Mouse (Mus musculus) right cerebral cortex, adult 18-20 months (tissue): Measurements from ENCODE around the gene Atad1.
A peak's percentile ranks its signal among the peaks of the same experiment; 100 is the strongest.
"Not testable (repeated sequence)": the region's sequence is repeated elsewhere in the genome, so short reads cannot be mapped to it uniquely, and the experiment has no call there.

ENCODE experiments used
- DNase-seq: peaks from one replicate; pipeline ENCODE4 v3.0.0; 2022; ENCODE audit warnings: mixed read lengths

Gene Atad1

DNA sequence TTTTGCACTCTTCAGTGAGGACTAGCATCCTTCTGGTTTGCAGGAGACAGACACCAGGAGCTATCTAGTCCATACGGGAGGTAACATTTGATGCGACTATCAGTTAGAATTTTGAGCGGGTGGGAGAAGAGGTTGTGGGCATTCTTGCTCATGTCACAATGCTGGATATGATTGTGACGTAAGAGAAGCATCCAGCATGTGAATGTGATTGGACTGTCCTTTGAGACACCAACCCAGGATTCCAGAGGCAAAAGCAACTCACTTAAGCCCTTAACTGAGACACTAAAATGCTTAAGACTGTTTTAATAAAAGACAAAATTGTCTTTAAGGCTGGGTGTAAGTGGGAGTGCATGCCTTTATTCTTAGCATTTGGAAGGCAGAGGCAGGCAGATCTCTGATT, at the start of gene Atad1:
Gene Atad1 (minus strand): TSS at position 101 of the 400 bp plus-strand sequence.
- DNase-seq, result no peak

DNA sequence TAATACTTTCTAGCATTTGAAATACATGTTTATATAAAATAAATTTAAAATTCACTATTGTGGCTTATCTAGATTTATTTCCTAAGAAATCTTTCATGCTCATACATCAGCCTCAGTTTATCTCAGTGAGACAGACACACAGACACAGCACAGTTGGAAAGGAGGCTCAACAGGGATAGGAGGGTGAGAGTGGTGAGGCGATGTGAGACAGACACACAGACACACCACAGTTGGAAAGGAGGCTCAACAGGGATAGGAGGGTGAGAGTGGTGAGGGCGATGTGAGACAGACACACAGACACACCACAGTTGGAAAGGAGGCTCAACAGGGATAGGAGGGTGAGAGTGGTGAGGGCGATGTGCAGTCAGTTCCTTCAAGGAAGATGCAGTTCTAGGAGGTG, 48.4 kb upstream of the Atad1 start:
- DNase-seq, result not testable (repeated sequence)

DNA sequence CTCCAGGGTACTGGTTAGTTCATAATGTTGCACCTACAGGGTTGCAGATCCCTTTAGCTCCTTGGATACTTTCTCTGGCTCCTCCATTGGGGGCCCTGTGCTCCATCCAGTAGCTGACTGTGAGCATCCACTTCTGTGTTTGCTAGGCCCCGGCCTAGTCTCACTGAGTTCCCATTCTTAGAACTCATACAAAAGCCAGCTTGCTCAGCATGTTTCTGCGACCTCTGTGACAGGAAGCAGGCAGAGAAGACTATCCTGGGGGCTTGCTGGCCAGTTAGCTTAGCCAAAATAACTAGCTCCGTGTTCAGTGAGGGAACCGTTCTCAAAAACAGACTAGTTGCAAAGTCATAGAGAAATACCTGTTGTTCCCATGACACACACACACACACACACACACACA, 47.8 kb upstream of the Atad1 start:
- DNase-seq, result not testable (repeated sequence)

DNA sequence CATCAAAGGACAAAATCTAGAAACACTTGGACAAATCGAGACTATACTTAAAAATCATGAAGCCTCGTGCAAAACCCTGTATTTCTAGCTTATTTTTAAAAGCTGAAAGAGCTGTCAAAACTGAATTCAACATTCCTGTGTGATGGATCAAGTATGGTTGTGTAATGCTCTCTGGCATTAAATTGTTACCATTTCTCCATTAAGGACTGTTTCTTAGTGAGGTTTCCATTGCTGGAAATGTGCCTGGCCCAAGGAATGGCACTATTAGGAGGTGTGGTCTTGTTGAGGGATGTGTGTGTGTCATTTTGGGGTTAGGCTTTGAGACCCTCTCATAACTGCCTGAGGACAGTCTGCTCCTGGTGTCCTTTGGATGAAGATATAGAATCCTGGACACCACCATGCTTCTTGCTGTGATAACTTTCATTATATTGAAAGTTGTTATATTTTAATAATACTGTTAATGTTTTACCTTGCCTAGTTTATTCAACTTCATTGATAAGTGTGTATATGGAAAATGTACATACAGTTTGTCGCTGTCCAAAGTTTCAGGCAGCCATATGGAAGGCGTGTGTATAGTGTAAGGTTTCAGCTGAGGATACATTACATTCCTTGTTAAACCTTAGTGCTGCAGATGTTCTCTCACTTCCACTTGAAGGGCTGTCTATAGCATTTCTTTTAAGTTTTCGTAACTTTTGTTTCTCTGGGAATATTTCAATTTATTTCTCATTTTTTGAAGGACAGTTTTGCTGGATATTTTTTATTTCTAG, 41.9 kb upstream of the Atad1 start:
- DNase-seq, result no peak

DNA sequence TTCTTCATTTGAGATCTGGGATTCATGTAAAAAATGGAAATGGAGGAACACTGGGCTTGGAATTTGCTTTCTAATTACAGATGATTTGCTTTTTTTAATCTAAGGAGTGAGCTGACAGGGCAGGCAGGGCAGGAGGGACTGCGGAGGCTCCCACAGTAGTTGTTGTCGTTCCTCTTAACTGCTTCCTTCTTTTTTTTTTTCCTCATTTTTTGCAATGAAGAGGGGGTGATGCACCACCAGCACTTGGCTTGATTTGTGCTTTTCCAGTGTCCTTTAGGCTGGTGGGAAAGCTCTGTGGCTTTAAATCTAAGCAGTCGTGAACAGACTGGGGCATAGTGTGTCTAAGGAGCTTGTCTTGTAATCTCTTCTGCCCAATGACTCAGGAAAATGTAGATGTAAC, 39.5 kb upstream of the Atad1 start:
- DNase-seq, result no peak

DNA sequence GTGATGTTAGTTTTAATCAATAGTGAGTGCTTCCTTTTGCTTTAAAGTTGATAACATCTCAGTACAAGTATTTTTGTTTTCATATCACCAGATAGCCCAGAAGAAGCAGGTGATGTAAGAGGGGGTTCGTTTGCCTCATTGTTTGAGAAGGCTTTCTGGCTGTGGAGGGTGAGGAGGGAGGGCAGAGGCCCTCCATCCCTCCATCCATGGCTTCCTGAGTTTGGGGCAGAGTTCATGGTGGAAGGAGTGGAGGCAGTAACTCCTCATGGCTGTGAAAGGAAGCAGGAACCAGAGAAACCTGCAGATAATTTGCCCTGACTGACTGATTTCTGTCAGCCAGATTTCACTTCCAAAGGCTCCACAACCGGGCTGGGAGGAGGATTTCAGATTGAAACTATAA, 38.8 kb upstream of the Atad1 start:
- DNase-seq, result no peak

DNA sequence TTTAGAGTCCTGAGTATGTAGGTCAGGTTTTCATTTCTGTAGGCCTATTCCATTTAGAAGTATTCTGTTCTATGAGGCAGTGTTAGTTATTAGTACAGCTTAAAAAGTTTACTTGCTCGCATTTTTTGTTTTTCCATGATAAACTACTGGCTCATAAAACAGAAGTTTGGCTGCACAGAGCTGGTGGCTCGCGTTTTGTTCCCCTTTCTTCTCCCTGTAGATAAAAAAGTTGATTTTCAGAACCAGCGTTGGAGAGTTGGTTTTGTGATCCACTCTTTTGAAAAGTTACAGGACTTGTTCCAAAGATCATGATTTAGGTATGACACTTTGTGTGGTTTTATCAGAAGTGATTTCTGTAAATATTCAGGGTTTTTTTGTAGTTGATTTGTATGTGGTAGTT, 22.9 kb upstream of the Atad1 start:
- DNase-seq, result no peak

DNA sequence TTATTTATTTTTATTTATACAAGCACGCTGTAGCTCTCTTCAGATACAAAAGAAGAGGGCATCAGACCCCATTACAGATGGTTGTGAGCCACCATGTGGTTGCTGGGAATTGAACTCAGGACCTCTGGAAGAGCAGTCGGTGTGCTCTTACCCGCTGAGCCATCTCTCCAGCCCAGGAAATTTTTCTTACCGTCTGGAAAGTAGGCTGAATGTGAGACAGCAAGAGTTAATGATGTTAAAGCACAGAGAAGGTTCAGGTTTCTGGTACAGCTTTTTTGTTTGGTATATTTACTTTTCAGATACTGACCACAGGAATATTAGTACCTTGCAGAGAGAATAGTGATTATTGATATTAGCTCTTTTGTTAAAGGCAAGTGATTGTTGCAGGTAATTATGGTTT, 21.6 kb upstream of the Atad1 start:
- no peak for DNase-seq

DNA sequence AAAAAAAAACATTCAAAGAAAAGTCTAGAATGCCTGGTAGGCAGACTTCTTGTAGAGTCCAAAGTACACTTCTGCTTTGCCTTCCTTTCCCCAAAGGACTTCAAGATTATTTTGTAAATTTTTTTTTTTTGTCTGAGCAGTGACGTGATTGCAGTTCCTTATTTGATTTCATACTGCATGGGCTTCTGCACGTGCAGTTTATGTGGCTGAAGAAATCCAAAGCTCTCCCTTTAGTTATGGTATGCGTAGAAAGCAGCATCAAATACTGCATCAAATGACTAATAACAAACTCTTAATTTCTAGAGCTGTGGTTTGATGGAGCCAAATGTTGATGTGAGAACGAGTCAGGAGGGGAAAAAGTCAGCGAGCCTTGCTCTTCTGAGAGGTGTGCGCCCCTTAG, 20.9 kb upstream of the Atad1 start:
- DNase-seq, result no peak

DNA sequence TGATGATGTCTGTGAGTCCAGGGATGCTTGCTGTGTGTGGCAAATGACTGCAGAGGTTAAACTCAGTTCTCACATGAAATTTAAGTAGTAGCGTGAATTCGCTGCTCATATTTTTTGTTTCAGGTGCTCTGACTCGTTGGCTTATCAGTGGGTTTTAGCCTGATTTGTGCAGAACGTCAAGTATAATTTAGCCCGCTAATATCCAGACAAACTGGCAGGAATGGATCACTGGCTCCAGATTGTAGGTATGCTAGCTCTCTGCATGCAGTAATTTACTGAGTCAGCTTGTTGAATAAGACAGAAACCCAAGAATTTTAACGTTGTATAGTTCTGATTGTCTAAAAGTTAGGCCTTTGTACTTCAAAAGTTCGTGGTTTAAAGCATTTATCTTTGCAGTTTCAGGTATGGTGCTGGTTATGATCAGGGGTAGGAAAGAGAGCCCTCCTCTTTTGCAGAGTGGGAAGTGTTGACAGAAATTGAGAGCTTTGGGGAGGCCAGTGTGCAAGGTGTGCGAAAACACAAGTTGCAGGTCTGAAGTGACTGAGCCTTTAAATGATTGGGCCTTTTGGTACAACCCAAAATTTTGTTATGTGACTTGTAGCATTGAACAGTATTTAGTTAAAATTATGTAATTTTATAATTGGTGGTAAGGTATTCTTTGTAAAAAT, 19.9 kb upstream of the Atad1 start:
- DNase-seq, result no peak

DNA sequence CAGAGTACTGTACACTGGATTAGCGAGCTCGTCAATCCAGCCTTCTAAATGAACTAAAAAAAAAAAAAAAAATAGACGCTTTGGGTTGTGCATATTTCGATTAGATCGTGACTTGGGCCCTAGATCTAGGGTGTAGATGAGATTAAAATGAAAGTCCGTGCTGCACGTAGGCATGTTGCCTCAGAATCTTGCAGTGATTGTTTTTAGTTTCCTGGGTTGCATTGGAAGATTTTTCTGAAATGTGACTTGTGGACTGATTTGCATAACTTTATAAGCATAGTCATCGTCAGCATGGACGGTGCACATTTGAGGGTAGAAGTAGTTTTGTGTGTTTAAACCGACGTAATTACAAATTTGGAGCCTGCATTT, 19.2 kb upstream of the Atad1 start:
- DNase-seq, result no peak

DNA sequence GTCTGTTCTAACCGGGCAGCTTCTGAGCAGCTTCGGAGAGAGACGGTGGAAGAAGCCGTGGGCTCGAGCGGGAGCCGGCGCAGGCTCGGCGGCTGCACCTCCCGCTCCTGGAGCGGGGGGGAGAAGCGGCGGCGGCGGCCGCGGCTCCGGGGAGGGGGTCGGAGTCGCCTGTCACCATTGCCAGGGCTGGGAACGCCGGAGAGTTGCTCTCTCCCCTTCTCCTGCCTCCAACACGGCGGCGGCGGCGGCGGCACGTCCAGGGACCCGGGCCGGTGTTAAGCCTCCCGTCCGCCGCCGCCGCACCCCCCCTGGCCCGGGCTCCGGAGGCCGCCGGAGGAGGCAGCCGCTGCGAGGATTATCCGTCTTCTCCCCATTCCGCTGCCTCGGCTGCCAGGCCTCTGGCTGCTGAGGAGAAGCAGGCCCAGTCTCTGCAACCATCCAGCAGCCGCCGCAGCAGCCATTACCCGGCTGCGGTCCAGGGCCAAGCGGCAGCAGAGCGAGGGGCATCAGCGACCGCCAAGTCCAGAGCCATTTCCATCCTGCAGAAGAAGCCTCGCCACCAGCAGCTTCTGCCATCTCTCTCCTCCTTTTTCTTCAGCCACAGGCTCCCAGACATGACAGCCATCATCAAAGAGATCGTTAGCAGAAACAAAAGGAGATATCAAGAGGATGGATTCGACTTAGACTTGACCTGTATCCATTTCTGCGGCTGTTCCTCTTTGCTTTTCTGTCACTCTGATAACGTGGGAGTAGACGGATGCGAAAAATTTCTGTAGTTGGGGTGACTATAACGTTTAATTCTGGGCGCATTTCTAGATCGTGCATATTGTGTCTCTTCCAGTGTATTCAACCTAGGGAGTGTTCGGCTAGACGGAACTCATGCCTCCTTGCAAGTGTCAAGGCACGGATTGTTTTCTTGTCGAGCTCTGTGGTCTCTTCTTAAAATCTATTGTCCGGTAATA, 18.5 kb upstream of the Atad1 start:
- peak; percentile 54 for DNase-seq

DNA sequence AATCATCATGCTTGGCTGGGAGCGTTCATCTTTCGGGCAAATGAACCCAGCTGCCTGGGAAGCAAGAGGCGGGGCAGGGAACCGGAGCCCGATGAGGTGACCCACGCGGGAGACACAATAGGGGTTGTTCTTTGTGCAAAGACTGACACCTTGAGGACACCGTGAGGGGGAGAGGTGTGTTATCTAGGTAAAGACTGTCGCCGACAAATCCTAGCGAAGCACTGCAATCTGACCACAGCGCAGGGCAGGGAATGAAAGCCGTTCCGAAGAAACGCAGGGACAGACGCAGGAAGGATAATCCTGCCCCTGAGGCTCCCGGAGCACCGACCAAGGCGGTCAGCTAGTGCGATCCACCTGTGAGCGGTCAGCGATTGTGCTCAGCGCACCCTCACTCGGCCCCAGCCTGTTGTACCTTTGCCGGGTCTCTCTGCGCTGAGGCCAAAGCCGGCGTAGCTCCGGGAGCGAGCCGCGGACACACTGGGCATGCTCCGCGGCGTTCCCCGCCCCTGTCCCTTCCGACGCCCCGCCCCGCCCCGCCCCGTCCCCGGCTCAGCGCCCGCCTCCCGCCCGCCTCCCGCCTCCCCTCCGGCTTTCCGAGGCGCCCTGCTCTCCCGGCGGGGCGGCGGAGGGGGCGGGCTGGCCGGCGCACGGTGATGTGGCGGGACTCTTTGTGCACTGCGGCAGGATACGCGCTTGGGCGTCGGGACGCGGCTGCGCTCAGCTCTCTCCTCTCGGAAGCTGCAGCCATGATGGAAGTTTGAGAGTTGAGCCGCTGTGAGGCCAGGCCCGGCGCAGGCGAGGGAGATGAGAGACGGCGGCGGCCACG, 17.5 kb upstream of the Atad1 start, which contains the start of gene Pten:
Gene Pten (plus strand): TSS at position 598 of the 826 bp plus-strand sequence.
- DNase-seq, result peak; percentile 98

DNA sequence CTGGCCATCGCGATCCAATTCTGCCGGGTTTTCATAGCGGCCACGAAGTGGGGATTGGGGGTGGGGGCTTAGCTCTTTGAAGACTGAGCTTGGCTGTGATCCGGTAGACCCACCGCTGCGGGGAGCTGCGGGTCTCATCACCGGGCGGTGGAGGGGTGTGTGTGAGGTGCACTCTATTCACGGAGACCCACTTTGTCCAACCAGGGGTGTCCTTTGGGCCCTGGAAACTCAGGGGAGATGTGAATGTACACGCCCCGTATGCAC, 17.0 kb upstream of the Atad1 start:
- no peak for DNase-seq

DNA sequence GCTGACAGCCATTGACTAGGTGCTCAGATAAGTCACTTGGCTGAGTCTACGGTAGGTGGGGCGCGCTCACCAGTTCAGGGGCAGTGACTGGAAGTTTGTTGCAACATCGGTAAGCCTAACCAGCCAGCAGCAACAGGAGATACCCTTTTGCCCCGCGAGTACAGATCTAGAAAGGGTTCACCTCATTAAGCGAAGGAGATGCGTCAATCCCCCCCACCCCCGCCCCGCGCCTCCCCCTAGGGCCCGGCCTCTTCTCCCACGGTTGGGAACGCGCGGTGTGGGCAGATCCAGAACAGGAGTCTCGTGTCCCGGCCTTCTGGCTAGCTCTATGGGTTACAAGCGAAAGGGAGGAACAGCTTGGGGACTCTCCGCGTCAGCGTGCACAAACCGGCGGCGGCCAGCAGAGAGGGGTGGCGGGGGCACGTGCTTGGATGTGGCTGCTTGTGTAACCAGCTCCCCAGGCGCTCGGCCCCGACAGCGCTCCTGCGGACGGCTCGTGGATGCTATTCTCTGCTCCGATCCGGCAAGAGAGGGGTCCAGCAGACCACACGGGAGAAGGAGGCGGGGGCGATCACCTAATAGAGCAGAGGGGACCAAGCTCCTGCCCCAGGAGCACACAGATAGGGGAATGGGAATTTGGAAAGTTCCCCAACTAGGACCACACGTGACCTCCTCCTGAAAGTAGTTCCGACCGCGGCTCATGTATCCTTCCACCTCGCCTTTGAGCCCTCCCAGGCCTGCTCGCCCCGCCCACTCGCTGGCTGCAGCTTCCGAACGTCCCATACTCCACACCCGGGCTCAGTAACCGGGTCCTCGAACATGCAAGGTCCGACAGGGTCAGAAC, 16.4 kb upstream of the Atad1 start:
- DNase-seq, result peak; percentile 96

DNA sequence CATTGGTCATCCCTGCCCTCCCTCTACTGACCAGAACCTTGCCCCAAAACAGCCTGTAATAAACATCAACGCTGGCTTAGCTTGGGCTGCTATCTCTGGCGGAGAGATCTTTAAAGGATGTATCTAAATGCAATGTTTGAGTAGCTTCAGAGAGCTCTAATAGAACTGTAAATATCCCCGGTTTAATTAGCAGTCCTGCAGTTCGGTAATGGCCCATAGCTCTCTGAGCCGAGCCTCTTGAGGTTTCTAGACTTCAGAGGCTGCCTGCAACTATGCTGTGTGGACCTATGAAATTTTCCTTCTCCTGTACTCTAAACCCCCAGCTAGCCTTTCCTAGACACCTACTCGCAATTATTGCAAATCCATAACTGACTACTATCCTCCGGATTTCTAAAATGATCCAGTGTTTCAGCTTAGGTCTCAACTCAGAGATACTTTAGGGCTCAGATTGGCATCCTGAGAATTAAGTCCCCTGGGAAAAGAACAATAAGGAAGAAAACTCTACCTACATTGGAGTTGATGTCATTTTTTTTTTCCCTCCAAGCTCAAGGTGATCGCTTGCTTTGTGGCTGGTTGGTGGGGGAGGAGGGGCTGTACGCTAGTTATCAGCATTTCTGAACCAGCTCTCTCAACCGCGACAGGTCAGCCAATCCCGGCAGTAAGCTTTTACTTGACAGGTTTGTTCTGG, 15.7 kb upstream of the Atad1 start:
- DNase-seq, result no peak

DNA sequence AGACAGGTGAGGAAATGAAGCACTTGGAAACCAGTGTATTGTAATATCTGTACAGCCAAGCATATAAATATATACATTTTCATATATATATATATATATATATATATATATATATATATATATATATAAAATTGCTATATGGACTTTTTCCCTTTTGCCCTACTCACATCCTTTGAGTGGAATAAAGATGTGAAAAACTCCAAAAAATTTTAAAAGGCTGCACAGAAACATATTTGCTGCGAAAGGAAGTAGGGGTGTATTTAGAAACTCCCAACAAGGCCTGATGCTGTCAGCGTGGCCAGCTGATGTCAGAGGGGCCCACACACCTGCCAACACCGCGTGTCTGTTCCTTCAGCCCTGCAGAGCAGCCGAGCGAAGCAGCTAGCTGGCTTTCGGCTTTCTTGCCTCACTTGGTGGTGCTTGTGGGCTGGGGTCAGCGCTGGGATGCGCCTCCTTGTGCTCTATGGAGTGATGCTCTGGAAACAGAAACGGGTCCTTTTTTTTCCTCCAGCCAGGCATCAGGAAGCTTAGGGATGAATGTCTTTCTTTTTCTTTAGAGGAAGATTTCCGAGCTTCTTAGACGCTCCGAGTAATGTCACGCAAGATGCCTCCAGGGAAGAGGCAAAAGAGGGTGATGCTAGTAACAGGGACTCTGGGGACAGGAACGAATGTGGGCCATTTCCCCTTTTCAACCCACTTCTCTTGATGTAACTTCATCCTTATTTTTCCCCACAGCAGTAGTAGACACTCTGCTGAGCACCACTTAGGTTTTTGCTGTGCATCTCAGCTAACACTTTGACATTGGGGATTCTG, 14.8 kb upstream of the Atad1 start:
- DNase-seq, result no peak

DNA sequence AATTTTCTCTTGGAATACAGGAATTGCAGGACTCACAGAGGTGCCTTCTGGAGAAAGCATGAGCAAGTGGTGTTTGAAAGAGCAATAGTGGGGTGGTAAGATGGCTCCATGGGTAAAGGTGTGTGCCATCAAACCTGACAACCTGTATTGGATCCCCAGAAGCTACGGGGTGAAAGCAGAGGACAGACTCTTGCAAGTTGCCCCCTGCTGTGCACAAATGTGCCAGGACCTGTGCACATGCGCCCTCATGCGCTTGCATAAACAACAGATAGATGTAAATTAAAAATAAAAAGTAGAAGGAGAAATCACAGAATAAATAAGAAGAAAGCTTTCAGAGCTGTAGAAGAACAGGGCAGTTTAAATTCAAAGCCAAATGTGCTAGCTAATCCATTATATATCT, 13.8 kb upstream of the Atad1 start:
- no peak for DNase-seq

DNA sequence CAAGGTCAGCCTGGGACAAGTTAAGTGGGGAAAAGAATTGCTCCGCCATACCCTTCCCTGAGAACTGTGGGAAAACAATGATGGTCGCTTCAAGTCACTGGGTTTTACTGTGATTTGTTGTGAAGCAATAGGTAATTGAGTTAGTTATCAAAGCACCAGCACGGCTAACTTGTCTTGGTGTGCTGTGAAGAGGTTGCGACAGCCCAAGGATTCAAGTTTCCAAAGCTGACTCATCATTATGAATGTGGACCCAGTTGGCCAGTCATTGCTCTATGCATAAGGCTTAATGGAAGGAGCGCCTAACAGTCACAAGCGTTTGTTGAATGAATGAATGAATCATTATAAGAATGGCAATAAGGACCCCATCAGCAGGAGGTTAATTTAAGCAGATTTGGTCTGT, 12.8 kb upstream of the Atad1 start:
- no peak for DNase-seq

DNA sequence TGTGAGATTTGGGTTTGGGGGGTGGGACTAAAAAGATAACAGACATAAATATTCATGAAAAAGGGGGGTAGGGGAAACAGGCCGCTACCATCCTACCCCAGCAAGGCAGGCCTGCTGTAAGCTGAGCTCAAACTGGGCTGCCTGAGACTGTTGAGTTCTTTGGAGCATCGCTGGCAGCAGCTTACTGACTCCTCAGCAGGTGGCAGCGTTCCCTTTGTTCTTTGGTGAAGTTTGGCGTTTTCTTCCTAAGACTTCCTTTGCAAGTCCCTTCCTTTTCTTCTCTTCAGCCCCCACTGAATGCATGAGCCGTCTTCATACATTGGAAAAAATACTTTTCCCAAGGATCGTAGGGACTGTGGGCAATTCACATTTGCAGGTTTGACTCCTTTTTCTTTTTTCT, 9.8 kb upstream of the Atad1 start:
- DNase-seq, result peak; percentile 35
